Mouse (Mus musculus) limb, embryonic 13.5 days (tissue): ENCODE data around the gene Rapsn. TPM values are rescaled to one million over a fixed set of nuclear protein-coding genes. Genes with fewer than 3 reads are reported as not detected.
"Not testable (repeated sequence)": the region's sequence is repeated elsewhere in the genome, so short reads cannot be mapped to it uniquely, and the experiment has no call there.

Source experiments
- ATAC-seq: fragments of 200-750 bp; cut with Nextera tagmentation; 2 replicates; pipeline ENCODE4 v1.8.0; 2017; ENCODE audit warnings: low read depth, moderate number of reproducible peaks, moderate TSS enrichment; ENCODE audit not compliant: low FRiP score
- H3K27ac ChIP-seq: fragments of 300-500 bp; sonication (generic); 2 replicates; pipeline ENCODE4 v1.5.1; 2015; ENCODE audit warnings: inconsistent platforms, mild to moderate bottlenecking, moderate library complexity
- H3K27me3 ChIP-seq: fragments of 300-500 bp; sonication (generic); 2 replicates; pipeline ENCODE4 v1.6.1; 2015; ENCODE audit warnings: mild to moderate bottlenecking, inconsistent platforms
- H3K36me3 ChIP-seq: fragments of 300-500 bp; sonication (generic); 2 replicates; pipeline ENCODE4 v1.6.1; 2015; ENCODE audit warnings: inconsistent platforms, mild to moderate bottlenecking, moderate library complexity
- H3K4me1 ChIP-seq: fragments of 300-500 bp; sonication (generic); 2 replicates; pipeline ENCODE4 v1.6.1; 2015; ENCODE audit warnings: inconsistent platforms
- H3K4me2 ChIP-seq: fragments of 300-500 bp; sonication (generic); replicated peaks from 2 replicates; pipeline ENCODE4 v1.6.1; 2015; ENCODE audit warnings: inconsistent platforms, mild to moderate bottlenecking, moderate library complexity
- H3K4me3 ChIP-seq: fragments of 300-500 bp; sonication (generic); 2 replicates; pipeline ENCODE4 v1.5.1; 2015; ENCODE audit warnings: moderate library complexity, mild to moderate bottlenecking, inconsistent platforms
- H3K9ac ChIP-seq: fragments of 300-500 bp; sonication (generic); 2 replicates; pipeline ENCODE4 v1.6.1; 2015; ENCODE audit warnings: mild to moderate bottlenecking, inconsistent platforms
- H3K9me3 ChIP-seq: fragments of 300-500 bp; sonication (generic); 2 replicates; pipeline ENCODE4 v1.6.1; 2016; ENCODE audit warnings: inconsistent platforms
- WGBS: fragments of 180-500 bp; shearing (Covaris S2); methylation state at CpG from one replicate; pipeline ENCODE4 v1.1.7; 2015; 5-methylcytosine and 5-hydroxymethylcytosine counted together
- polyA plus RNA-seq: library from polyadenylated mRNA; unstranded; fragments of >200 nt; fragmentation: Nextera tagmentation; extraction: Ambion mirVana; gene quantifications from 2 replicates; pipeline ENCODE4 v1.2.1, GENCODE M21; 2015

Rapsn gene
- polyA plus RNA-seq, 1 experiment from 2014 or later = 19.2 TPM

DNA sequence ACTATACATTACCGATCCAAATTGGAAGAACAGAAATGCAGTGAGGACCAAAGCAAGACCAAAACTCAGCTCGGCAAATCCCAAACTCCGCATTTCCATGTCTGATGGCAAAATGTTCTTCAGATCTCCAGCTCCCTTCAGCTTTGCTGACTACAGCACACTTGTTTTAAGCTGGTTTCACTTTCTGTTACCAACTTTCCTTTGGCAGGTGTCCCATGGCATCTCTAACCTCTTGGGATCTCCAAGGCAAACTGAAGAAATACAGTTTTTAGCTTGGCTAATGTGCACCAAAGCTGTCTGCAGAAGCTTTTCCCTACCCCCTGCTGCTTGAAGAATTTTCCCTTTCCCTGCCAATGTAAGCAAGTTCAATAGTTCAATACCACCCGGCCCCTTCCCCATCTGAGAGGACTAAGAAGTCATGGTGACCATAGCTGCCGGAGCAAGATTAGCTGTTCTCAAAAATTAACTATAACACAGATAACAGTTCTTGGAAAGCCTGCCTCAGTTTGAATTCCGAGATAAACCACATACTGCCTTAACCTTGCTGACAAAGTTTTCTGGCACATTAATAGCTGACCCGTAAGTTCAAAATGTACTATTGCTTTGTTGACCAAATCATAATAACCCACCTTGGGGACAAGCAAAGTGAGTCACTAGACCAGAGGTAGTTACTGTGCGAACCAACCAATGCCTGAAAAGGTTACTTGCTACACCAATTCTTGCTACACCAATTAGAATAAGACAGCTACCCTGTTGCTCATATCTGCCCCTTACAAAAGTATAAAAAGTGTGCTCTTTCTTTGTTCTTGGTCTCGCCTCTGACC, 7.8 kb upstream of the Rapsn start:
- no peak for ATAC-seq
- H3K4me2 ChIP-seq = no peak overlapping the region
- no peaks in the 10 kb centered on the region for H3K36me3 ChIP-seq
- H3K9me3 ChIP-seq = no peaks in the 10 kb centered on the region
- no peak overlapping the region for H3K9ac ChIP-seq
- H3K27me3 ChIP-seq = no peaks in the 10 kb centered on the region
- WGBS = 86% methylated on average over 9 of the region's 9 CpGs
- no peak overlapping the region for H3K4me3 ChIP-seq
- H3K4me1 ChIP-seq = no peaks in the 10 kb centered on the region
- no peak overlapping the region for H3K27ac ChIP-seq

DNA sequence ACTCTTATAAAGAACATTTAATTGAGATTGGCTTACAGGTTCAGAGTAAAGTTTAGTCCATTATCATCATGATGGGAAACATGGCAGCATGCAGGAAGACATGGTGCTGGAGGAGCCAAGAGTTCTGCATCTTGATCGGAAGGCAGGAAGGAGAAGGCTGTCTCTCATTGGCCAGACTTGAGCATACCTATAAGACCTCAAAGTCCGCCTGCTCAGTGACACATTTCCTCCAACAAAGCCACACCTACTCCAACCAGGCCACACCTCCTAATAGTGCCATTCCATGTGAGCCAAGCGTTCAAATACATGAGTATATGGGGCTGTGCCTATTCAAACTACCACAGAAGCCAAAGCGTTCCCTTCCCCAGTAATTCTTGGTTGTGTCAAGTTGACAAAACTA, 4.2 kb upstream of the Rapsn start:
- Histone ChIP-seq H3K27me3 (no peaks in the 10 kb centered on the region), H3K4me3 (no peak overlapping the region), H3K9ac (no peak overlapping the region), H3K36me3 (no peaks in the 10 kb centered on the region), H3K4me2 (no peak overlapping the region), H3K4me1 (no peaks in the 10 kb centered on the region), H3K27ac (no peak overlapping the region), H3K9me3 (no peaks in the 10 kb centered on the region)
- 83% methylated on average over 4 of the region's 4 CpGs for WGBS
- no peak for ATAC-seq

DNA sequence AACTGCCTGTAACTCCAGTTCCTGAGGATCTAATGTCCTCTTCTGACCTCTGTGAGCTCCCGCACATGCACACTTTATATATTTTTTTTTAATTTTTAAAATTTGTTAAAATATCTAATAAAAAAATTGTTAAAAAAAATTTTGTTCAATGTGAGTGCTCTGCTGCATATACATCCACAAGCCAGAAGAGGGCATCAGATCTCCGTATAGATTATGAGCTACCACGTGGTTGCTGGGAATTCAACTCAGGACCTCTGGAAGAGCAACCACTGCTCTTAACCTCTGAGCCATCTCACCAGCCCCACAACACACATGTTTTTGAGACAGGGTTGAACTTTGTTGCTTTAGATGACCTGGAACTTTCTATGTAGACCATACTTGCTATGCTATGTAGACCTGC, 2.4 kb upstream of the Rapsn start:
- H3K9ac ChIP-seq = no peak overlapping the region
- no peak overlapping the region for H3K4me2 ChIP-seq
- H3K4me1 ChIP-seq = no peaks in the 10 kb centered on the region
- H3K4me3 ChIP-seq = no peak overlapping the region
- H3K27me3 ChIP-seq = no peaks in the 10 kb centered on the region
- H3K36me3 ChIP-seq = no peaks in the 10 kb centered on the region
- 21% methylated on average over 3 of the region's 3 CpGs for WGBS
- no peaks in the 10 kb centered on the region for H3K9me3 ChIP-seq
- no peak for ATAC-seq
- no peak overlapping the region for H3K27ac ChIP-seq

DNA sequence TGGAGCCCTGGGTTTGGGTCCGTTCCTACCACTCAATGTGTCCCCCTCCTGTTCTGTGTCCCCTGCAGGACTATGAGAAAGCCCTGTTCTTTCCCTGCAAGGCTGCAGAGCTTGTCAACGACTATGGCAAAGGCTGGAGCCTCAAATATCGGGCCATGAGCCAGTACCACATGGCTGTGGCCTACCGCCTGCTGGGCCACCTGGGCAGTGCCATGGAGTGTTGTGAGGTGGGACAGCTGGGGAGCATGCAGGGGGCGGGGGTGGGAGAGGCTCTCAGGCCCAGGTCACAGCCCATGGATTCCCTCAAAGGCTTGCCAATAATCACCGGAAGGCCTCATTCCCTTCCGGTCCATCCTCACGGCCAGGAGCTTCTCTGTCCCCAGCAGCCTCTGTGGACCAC, 6.4 kb downstream of the Rapsn start:
- 75% methylated on average over 8 of the region's 8 CpGs for WGBS
- H3K4me3 ChIP-seq = no peak overlapping the region
- no peaks in the 10 kb centered on the region for H3K27me3 ChIP-seq
- H3K9me3 ChIP-seq = no peaks in the 10 kb centered on the region
- H3K4me1 ChIP-seq = peaks cover 5% of the 10 kb centered on the region
- no peak for ATAC-seq
- H3K4me2 ChIP-seq = no peak overlapping the region
- H3K36me3 ChIP-seq = no peaks in the 10 kb centered on the region
- H3K27ac ChIP-seq = no peak overlapping the region
- no peak overlapping the region for H3K9ac ChIP-seq

DNA sequence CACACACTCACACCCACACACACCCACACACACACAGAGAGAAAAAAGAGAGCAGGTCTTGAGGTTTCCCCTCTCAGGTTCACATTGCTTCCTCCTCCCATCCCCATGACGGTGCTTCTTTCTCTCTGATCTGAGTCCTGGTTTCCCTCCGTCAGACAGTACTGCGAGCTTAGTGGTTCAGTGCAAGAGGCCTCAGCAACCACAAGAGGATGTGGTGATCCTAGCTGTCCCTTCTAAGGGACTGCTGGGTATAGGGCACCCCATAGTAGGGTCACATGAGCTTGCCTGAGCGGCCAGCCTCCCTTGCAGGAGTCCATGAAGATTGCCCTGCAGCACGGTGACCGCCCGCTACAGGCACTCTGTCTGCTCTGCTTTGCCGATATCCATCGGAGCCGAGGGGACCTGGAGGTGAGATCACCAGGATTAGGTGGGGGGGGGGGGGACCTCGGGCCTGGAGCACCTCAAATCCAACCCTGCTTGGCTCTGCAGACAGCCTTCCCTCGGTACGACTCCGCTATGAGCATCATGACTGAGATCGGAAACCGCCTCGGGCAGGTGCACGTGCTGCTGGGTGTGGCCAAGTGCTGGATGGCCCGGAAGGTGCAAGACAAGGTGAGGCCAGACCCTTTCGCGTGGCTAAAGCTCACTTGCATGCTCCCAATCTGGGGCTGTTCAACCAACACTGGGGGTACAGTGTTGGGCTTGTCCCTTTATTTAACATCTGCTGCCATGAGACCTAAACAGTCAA, 7.4 kb downstream of the Rapsn start:
- H3K27me3 ChIP-seq = no peaks in the 10 kb centered on the region
- H3K9ac ChIP-seq = no peak overlapping the region
- H3K36me3 ChIP-seq = no peaks in the 10 kb centered on the region
- 0 out of 2 replicates have a peak, but pooled peaks have one; percentile 17 for ATAC-seq
- no peaks in the 10 kb centered on the region for H3K9me3 ChIP-seq
- H3K4me2 ChIP-seq = no peak overlapping the region
- H3K4me1 ChIP-seq = peaks cover 7% of the 10 kb centered on the region
- H3K27ac ChIP-seq = no peak overlapping the region
- H3K4me3 ChIP-seq = no peak overlapping the region
- WGBS = 76% methylated on average over 17 of the region's 21 CpGs

DNA sequence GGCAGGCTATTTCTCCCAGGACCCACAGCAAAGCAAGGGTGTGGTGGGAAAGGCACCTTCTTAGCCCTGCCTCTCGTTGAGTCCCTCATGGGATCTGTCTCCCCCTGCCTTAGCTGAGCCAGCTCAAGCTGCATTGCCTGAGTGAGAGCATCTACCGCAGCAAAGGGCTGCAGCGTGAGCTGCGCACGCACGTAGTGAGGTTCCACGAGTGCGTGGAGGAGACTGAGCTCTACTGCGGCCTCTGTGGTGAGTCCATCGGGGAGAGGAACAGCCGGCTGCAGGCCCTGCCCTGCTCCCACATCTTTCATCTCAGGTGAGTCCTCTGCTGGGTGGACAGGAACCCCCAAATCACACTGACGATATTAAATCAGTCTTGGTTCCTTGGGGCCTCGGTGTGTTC, 9.3 kb downstream of the Rapsn start:
- H3K4me1 ChIP-seq = peaks cover 7% of the 10 kb centered on the region
- H3K27ac ChIP-seq = no peak overlapping the region
- H3K9me3 ChIP-seq = no peaks in the 10 kb centered on the region
- H3K4me2 ChIP-seq = no peak overlapping the region
- WGBS = 82% methylated on average over 13 of the region's 13 CpGs
- no peak overlapping the region for H3K4me3 ChIP-seq
- no peaks in the 10 kb centered on the region for H3K36me3 ChIP-seq
- no peaks in the 10 kb centered on the region for H3K27me3 ChIP-seq
- ATAC-seq = no peak
- no peak overlapping the region for H3K9ac ChIP-seq

DNA sequence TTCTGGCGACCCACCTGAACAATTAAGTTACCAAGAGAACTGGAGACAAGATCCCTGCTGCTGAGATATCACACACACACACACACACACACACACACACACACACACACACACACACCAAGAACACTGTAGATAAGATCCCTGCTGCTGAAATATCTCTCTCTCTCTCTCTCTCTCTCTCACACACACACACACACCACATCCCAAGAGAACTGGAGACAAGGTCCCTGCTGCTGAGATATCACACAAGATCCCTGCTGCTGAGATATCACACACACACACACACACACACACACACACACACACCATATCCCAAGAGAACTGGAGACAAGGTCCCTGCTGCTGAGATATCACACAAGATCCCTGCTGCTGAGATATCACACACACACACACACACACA, 10.4 kb downstream of the Rapsn start:
- not testable (repeated sequence) for H3K36me3 ChIP-seq, H3K4me1 ChIP-seq, H3K4me2 ChIP-seq, H3K9me3 ChIP-seq, H3K27ac ChIP-seq, H3K4me3 ChIP-seq, H3K27me3 ChIP-seq, H3K9ac ChIP-seq, ATAC-seq
- WGBS = 82% methylated on average over 1 of the region's 1 CpGs

DNA sequence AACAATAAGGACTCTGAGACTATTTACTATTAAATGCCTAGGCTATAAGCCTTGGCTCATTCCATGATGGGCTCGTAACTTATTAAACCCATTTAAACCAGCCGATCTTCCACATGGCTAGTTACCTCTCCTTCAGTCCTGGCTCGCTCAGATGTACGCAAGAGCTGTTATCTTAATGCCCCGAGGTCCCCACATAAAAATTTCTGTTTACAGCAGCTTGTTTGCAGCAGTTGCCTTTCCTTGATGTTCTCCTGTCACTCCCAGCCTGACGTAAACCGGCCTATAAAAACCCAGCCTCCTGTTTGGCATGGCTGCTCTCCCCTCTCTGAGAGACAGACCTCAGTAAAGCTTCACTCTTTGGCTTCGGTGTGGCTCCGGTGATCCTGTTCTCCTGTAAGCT, 11.9 kb downstream of the Rapsn start:
- ATAC-seq = no peak
- 40% methylated on average over 9 of the region's 9 CpGs for WGBS

DNA sequence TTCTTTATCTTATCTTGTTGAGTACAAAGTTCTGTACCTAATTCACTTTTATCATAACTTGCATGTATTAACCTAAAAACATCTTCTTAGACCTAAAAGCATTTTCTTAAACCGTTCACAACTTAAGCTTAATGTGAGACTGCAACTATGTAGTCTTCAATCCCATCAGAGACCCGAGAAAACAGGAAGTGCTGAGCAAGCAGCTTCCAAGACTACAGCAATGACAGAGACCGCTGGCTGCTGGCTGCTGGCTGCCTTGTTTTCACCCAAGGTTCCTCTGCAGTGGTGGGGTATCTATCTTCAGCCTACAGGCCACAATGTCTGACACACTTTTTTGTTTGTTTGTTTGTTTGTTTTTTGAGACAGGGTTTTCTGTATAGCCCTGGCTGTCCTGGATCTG, 16.5 kb downstream of the Rapsn start:
- no peak overlapping the region for H3K9ac ChIP-seq
- no peak overlapping the region for H3K4me2 ChIP-seq
- H3K27ac ChIP-seq = no peak overlapping the region
- peaks cover 28% of the 10 kb centered on the region for H3K36me3 ChIP-seq
- no peaks in the 10 kb centered on the region for H3K9me3 ChIP-seq
- peaks cover 11% of the 10 kb centered on the region for H3K4me1 ChIP-seq
- 84% methylated on average over 3 of the region's 3 CpGs for WGBS
- ATAC-seq = no peak
- H3K27me3 ChIP-seq = no peaks in the 10 kb centered on the region
- no peak overlapping the region for H3K4me3 ChIP-seq

More for the DNA sequence above, 11.9 kb downstream of the Rapsn start:
- H3K27me3 ChIP-seq = no peaks in the 10 kb centered on the region
- H3K27ac ChIP-seq = no peak overlapping the region
- H3K9ac ChIP-seq = no peak overlapping the region
- peaks cover 7% of the 10 kb centered on the region for H3K4me1 ChIP-seq
- peaks cover 9% of the 10 kb centered on the region; the same call in 1 of the 2 replicates for H3K36me3 ChIP-seq
- H3K9me3 ChIP-seq = no peaks in the 10 kb centered on the region
- H3K4me2 ChIP-seq = no peak overlapping the region
- no peak overlapping the region for H3K4me3 ChIP-seq

DNA sequence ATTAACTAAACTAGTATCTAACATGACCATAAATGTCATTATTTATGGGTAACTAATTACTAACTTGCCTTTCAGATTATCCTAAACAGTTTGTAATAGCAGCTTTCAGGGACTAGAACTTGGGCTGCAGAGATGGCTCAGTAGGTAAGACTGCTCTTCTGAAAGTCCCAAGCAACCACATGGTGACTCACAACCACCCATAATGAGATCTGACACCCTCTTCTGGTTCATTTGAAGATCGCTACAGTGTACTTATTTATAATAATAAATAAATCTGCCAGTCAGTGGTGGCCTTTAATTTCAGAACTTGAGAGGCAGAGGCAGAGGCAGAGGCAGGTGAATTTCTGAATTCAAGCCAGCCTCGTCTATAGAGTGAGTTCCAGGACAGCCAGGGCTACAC, 17.3 kb downstream of the Rapsn start:
- no peak overlapping the region for H3K9ac ChIP-seq
- peak overlapping the region; percentile 98 for H3K4me2 ChIP-seq
- peak overlapping the region; percentile 89; the same call in 1 of the 2 replicates for H3K4me3 ChIP-seq
- H3K4me1 ChIP-seq = peaks cover 11% of the 10 kb centered on the region
- no peak overlapping the region for H3K27ac ChIP-seq
- ATAC-seq = no peak
- WGBS = 55% methylated on average over 2 of the region's 2 CpGs
- H3K9me3 ChIP-seq = no peaks in the 10 kb centered on the region
- H3K27me3 ChIP-seq = no peaks in the 10 kb centered on the region
- H3K36me3 ChIP-seq = peaks cover 36% of the 10 kb centered on the region

DNA sequence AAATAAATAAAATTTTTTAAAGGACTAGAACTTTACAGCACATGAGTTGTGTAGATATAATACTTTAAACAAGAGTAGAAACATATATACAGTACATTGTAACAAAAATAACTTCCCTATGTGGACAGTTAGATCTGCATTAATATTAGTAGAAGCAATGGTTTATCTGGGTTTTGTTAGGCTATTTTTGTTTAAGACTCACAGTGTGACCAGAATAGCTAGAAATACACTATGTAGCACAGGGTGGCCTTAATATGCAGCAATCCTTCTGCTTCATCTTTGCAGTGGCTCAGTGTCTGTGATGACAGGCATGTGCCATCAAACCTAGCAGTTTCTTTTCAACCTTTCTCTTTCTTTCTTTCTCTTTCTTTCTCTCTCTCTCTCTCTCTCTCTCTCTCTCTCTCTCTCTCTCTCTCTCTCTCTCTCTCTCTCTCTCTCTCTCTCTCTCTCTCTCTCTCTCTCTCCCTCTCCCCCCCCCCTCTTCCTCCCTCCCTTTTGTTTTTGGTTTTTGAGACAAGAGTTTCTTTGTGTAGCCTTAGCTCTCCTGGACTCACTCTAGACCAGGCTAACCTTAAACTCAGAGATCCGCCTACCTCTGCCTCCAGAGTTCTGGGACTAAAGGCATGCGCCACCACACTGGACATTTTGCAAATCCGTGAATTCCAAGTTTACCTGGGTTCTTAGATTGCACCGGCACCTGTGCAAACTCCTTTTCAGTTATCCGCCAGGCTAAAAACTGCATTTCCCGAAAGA, 17.9 kb downstream of the Rapsn start:
- Histone ChIP-seq H3K4me3 (peak overlapping the region; percentile 89), H3K9ac (peak overlapping the region; percentile 90), H3K4me2 (peak overlapping the region; percentile 98), H3K27ac (peak overlapping the region; percentile 73; the same call in 1 of the 2 replicates), H3K27me3 (no peaks in the 10 kb centered on the region), H3K9me3 (no peaks in the 10 kb centered on the region), H3K36me3 (peaks cover 42% of the 10 kb centered on the region), H3K4me1 (peaks cover 11% of the 10 kb centered on the region)
- WGBS = 0% methylated on average over 6 of the region's 6 CpGs
- peak; percentile 58; the same call in 1 of the 2 replicates for ATAC-seq

DNA sequence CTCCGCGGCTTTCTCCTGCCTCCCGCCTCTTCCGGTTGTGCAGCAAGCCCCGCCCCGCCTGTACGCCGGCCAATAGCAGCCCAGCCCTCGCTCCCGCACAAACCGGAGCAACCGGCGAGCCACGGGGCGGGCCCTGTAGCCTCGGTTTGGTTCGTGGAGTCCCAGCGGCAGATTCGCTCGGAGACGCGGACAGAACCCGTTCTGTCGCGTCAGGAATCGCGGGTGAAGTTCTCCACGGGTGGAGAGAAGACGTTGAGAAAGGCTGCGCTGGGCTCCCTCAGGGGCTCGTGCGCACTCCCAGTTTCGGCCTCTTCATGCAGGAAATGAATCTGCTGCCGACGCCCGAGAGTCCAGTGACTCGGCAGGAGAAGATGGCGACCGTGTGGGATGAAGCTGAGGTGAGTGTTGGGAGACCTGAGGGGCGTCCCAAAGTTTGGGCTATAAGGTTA, 18.5 kb downstream of the Rapsn start, which contains the start of gene Psmc3:
Gene Psmc3 (plus strand): TSS at position 76 of the 449 bp plus-strand sequence.
- WGBS = under 1% methylated on average over 40 of the region's 40 CpGs
- Histone ChIP-seq H3K9ac (peak within 1 kb of the TSS; percentile 90), H3K9me3 (no peaks in the 10 kb centered on the region), H3K27me3 (no peaks in the 10 kb centered on the region), H3K4me3 (peak within 1 kb of the TSS; percentile 89), H3K4me2 (peak within 1 kb of the TSS; percentile 98), H3K27ac (peak within 1 kb of the TSS; percentile 79), H3K4me1 (peaks cover 11% of the 10 kb centered on the region), H3K36me3 (peaks cover 48% of the 10 kb centered on the region)
- ATAC-seq = peak; percentile 99
